Comparison of ENCODE assay signal across 19 mouse cellular contexts in genomic region chr5:107224151-107224550, GRCm38 (mm10).
A peak's percentile ranks its signal among the peaks of the same experiment; 100 is the strongest.
DNase-seq lines count a peak whose midpoint lies in the region; ATAC-seq lines count a peak whose summit lies in the region.
"Had no signal": no experiment of that assay in that cellular context is flagged by ENCODE, and none has a peak within 500 bp of the region (broad histone marks: within the 10 kb centered on the region; RNA-seq: fewer than 3 reads in every experiment).

No protein-coding gene starts in this region.

- H3K9ac ChIP-seq in kidney, embryonic 16.5 days (replicated peaks; ENCODE audit: low read length), result no peak overlapping the region
- no peak overlapping the region for H3K9ac ChIP-seq in limb, embryonic 13.5 days
- H3K9ac ChIP-seq: hindbrain, embryonic 12.5 days; stomach, embryonic 15.5 days had no signal

- no peak overlapping the region for H3K4me3 ChIP-seq in heart, embryonic 10.5 days
- H3K4me3 ChIP-seq in kidney, embryonic 16.5 days (ENCODE audit: low read length), result no peak overlapping the region
- no peak overlapping the region for H3K4me3 ChIP-seq in limb, embryonic 13.5 days
- H3K4me3 ChIP-seq: erythroblast, embryonic 14.5 days; hindbrain, embryonic 12.5 days; stomach, embryonic 15.5 days had no signal

- H3K4me1 ChIP-seq in heart, embryonic 10.5 days, result peaks cover 47% of the 10 kb centered on the region
- peaks cover 39% of the 10 kb centered on the region for H3K4me1 ChIP-seq in kidney, embryonic 16.5 days (ENCODE audit: insufficient read depth, low read length)
- H3K4me1 ChIP-seq in limb, embryonic 13.5 days, result peaks cover 81% of the 10 kb centered on the region

- H3K4me2 ChIP-seq in kidney, embryonic 16.5 days (replicated peaks; ENCODE audit: low read depth, low read length), result no peak overlapping the region
- H3K4me2 ChIP-seq in limb, embryonic 13.5 days (replicated peaks), result no peak overlapping the region
- H3K4me2 ChIP-seq: hindbrain, embryonic 12.5 days; stomach, embryonic 15.5 days had no signal

- peak; percentile 38 for DNase-seq in heart, embryonic 10.5 days (ENCODE audit: low spot score)
- no peak for DNase-seq in heart, postnatal 25 days (ENCODE audit: low spot score)
- DNase-seq in kidney, adult 11 months, result no peak
- DNase-seq in retina, postnatal 1 day, result no peak
- DNase-seq in cerebellum, adult 18-20 months, result no peak
- DNase-seq: adrenal gland, postnatal 25 days; cerebellum, postnatal 14 days; gastrocnemius, postnatal 10 days; kidney, postnatal 10 days; lung, adult 18-20 months had no signal

- peak overlapping the region; percentile 53; the same call in 1 of the 2 replicates for H3K27ac ChIP-seq in heart, embryonic 10.5 days
- peak overlapping the region; percentile 16; the same call in 1 of the 2 replicates for H3K27ac ChIP-seq in kidney, embryonic 16.5 days (ENCODE audit: low read length)
- H3K27ac ChIP-seq in limb, embryonic 13.5 days, result peak overlapping the region; percentile 68; the same call in 1 of the 2 replicates
- H3K27ac ChIP-seq: hindbrain, embryonic 12.5 days; macrophage; stomach, embryonic 15.5 days had no signal

- 30% methylated on average over 5 of the region's 5 CpGs for WGBS in heart, embryonic 10.5 days
- 70% methylated on average over 5 of the region's 5 CpGs for whole genome bisulfite sequencing in kidney, embryonic 16.5 days
- WGBS in limb, embryonic 13.5 days, result 70% methylated on average over 5 of the region's 5 CpGs

- intact Hi-C loops in heart, postnatal 25 days (cut with DNase I), result no loop called here

- H3K27me3 ChIP-seq in heart, embryonic 10.5 days (ENCODE audit: insufficient read depth, poor library complexity, severe bottlenecking), result no peaks in the 10 kb centered on the region
- no peaks in the 10 kb centered on the region for H3K27me3 ChIP-seq in kidney, embryonic 16.5 days (ENCODE audit: insufficient read depth, low read length)
- 0 out of 2 replicates have a peak, but pooled peaks cover 6% of the 10 kb centered on the region for H3K27me3 ChIP-seq in limb, embryonic 13.5 days
- H3K27me3 ChIP-seq: CH12.LX; hindbrain, embryonic 12.5 days; stomach, embryonic 15.5 days had no signal

- no peaks in the 10 kb centered on the region for H3K9me3 ChIP-seq in heart, embryonic 10.5 days
- peaks cover 4% of the 10 kb centered on the region; the same call in 1 of the 2 replicates for H3K9me3 ChIP-seq in kidney, embryonic 16.5 days (ENCODE audit: low read length)
- H3K9me3 ChIP-seq in limb, embryonic 13.5 days, result peaks cover 2% of the 10 kb centered on the region; the same call in 1 of the 2 replicates
- H3K9me3 ChIP-seq: hindbrain, embryonic 12.5 days; stomach, embryonic 15.5 days had no signal

- peaks cover 6% of the 10 kb centered on the region for H3K36me3 ChIP-seq in heart, embryonic 10.5 days
- H3K36me3 ChIP-seq in kidney, embryonic 16.5 days (ENCODE audit: insufficient read depth, low read length), result 0 out of 2 replicates have a peak, but pooled peaks cover 5% of the 10 kb centered on the region
- H3K36me3 ChIP-seq in limb, embryonic 13.5 days, result peaks cover 5% of the 10 kb centered on the region; the same call in 1 of the 2 replicates
- H3K36me3 ChIP-seq: hindbrain, embryonic 12.5 days; stomach, embryonic 15.5 days had no signal

- ATAC-seq in kidney, embryonic 16.5 days (ENCODE audit: low FRiP score, low TSS enrichment), result no peak
- ATAC-seq in limb, embryonic 13.5 days (ENCODE audit: low FRiP score, low read depth), result no peak
- peak; percentile 49 for ATAC-seq in megakaryocyte progenitor cell, adult 5-6 weeks (replicated peaks; ENCODE audit: poor library complexity)
- ATAC-seq: forebrain, embryonic 16.5 days had no signal

Comparison
In these comparisons a context has a peak if more than half of its experiments do, and no peak if none do; other contexts are left out.
1. H3K27ac ChIP-seq: peak in every context shown above with its lines; median percentile 68 in limb, embryonic 13.5 days; 53 in heart, embryonic 10.5 days; 16 in kidney, embryonic 16.5 days.